Mouse (Mus musculus) naive thymus-derived CD4-positive, alpha-beta T cell, adult 5 months (primary cell): ENCODE results near the gene Cstad. TPM values are rescaled to one million over a fixed set of nuclear protein-coding genes. Genes with fewer than 3 reads are reported as not detected.

Source experiments
- polyA plus RNA-seq: library from polyadenylated mRNA; unstranded; fragments of 100-300 nt; shearing (Covaris generic); gene quantifications from one replicate; pipeline ENCODE4 v1.2.1, GENCODE M21; 2017

Gene Cstad
- not detected for polyA plus RNA-seq

GRCm38 (mm10) chr2:30594641-30595379 is at the start of gene Cstad:
Gene Cstad (plus strand): TSS chr2:30595040.

Other genes with a start within 250 kb of the Cstad start
- gene Sh3glb2, start 235.7 kb upstream of the Cstad start, polyA plus RNA-seq: 99.2 TPM
- 5.2 TPM for gene Miga2, start 230.8 kb upstream of the Cstad start, polyA plus RNA-seq
- 24.6 TPM for gene Dolpp1, start 202.8 kb upstream of the Cstad start, polyA plus RNA-seq
- 8.2 TPM for gene Crat, start 179.2 kb upstream of the Cstad start, polyA plus RNA-seq
- 78.0 TPM for gene Ptpa, start 179.0 kb upstream of the Cstad start, polyA plus RNA-seq
- 2.5 TPM for gene Ier5l, start 120.8 kb upstream of the Cstad start, polyA plus RNA-seq
- not detected for gene 1700001O22Rik, start 208.6 kb downstream of the Cstad start, polyA plus RNA-seq
- gene Ntmt1, start 212.8 kb downstream of the Cstad start, polyA plus RNA-seq: 25.7 TPM
- 64.4 TPM for gene Asb6, start 235.3 kb downstream of the Cstad start, polyA plus RNA-seq
- gene Prrx2, start 239.9 kb downstream of the Cstad start, polyA plus RNA-seq: not detected